Mouse (Mus musculus): Measurements from ENCODE around the gene Ifna1.

The Ifna1 gene

DNA sequence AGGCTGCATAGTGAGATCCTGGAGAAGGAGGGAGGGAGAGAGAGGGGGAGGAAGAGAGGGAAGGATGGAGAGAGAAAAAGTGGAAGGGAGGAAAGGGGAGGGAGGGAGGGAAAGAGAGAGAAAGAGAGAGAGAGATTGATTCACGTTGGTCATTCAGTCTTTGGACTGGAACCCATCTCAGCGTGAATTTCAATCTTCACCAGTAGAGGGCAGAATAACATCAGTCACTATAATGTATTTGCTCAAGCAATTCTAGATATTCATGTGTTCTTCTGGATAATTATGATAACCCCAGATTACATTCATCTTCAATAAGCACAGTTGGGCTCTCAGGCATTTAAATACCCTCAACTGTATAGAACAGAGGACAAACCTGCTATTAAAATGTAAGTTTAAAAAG is 22.8 kb downstream of the Ifna1 start:
- DNase-seq (ENCODE audit: low read depth, low spot score): no peak

DNA sequence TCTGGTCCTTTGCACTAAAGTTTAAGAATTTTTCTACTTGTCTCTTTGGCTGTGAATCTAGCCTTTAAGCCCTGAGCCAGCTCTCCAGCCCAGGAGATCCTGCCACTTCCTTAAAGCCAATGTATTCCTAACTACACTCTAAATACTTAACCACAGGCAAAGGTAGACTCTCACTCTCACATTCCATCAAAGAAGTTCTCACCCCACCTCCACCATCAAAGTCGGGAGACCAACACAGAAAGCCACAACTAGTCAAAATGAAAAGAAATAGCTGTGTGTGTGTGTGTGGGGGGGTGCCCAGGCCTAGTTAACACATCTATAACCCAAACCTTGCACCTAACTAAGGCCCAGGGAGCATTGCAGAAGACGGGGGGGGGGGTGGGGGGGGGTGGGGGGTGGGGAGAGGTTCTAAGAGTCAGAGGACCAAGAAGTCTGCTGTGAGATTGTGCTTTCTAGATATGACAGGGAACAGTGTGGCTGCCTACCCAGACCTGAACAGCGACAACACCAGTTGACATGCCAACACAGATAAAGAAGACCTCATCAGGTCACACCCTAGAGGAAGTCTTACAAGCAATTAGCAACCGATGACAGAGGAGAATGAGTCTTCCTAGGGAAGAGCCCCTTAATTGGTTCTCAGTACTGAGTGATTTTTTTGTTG is 25.7 kb downstream of the Ifna1 start:
- no peak for DNase-seq (ENCODE audit: low read depth, low spot score)

DNA sequence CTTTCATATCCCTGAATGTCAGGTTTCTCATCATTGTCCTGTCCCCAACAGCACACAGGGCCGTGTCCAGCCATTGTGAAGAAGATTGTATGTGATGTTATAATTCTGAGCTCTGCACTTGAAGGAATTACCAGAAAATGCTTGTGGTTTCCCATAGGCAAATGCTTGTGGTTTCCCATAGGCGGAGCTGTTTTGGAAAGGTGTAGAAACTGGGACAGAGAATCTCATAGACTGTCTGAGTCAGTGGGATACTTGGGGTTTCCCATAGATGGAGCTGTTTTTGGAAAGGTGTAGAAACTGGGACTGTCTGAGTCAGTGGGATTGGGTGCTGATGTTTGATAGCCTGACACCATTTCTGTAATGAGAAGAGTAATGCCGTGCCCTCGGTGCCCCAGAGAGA is 26.6 kb downstream of the Ifna1 start:
- no peak for DNase-seq (ENCODE audit: low read depth, low spot score)

DNA sequence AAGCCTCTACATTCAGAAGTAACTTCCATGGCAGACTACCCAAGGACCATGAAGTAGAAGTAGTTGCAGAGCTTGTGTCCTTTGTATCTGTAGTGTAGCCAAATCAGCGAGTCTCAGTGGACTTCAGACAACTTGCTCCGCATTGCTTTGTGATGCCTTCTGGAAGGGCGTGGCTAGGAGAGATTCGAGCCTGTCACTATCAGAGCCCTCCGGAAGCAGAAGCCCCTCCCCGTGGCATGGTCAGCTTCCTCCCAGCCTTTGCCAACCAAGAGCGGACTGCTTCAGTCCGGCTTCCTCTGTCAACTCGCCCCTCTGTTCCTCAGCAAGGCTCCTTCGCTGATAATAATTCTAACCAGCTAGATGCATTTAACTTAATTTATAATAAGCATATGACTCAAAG is 28.4 kb downstream of the Ifna1 start:
- no peak for DNase-seq (ENCODE audit: low read depth, low spot score)

DNA sequence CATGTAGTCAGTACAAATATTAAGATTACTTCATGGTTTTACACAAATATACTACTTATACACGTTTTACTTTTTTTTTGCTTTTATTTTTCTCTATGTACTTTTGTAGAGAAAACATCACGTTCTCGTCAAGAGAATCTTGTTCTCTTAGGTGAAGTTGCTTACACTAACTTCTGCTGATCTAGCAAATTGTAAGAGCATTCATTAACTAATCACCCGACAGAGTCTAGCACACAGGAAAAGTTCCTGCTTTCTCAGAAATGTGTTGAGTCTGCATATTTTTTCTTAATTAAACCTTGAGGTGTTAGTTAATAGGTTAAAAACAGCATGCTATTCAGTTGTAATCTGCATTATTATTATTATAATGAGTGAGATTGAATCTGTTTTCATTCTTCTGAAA is 28.9 kb downstream of the Ifna1 start:
- DNase-seq (ENCODE audit: low read depth, low spot score): no peak

DNA sequence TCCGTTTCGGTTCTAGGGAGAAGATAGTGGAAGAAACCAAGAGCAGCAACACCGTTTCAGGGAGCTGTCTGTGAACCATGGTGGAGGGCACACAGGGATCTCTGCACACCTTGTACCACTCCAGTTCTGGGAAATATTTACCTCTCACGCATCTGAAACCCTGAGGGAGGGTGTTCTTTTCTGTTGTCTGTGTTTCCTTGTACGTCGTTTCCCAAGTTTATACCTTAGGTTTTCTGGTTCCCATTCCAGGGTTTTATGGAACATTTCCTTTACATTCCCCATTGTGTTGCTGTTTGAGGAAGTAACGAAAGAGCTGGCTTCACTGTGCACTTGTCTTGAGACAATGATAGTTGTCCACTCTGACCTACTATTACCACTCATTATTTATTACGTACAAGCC is 30.2 kb downstream of the Ifna1 start, which contains the start of gene Ifne:
Gene Ifne, minus strand, starts transcription at position 101 of the 400 bp plus-strand sequence.
- DNase-seq (ENCODE audit: low read depth, low spot score): no peak

DNA sequence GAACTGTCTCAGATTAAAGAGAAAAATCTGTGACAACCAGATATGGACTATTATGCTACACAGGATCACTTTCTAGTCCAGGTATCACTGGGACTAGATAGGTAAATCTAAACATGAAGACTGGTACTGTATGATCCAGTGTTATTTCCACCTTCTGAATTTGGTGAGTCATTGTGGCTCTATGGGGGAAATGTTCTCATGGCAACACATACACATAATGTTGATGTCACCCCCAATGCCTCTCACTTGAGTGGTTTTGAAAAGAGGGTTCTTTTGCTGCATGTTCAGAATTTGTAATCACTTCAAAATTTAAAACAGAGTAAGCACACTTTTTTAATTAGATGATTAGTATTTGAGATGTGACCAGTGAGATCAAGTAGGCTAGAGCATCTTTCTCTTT is 38.3 kb downstream of the Ifna1 start:
- no peak for DNase-seq (ENCODE audit: low read depth, low spot score)

DNA sequence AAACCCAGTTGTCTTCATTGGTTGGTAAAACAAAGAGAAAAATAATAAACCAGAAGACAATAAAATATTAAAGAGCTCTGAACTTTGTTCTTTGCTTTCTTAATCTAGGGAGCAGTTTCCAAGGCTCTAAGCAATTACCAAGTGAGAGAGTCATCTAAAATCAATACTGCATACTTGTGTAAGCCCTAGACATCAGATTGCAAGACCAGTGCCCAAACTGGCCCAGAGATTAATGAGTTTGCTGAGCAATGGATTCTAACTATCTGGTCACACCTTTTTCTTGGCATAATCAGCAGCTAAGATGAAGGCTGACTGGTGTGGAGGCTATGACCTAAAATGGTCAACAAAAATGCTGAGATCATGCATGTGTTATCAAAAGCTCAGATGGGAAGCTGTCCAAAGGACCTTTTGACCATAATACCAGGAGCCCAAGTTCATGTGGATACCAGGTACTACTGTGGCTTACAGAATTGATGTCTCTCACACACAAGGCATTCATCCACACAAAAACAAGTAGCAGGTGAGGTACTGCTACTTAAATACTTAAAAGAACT is 43.4 kb downstream of the Ifna1 start:
- no peak for DNase-seq (ENCODE audit: low read depth, low spot score)
